Mouse (Mus musculus) CD8-positive naive resting alpha-beta T cell, adult 2 months (primary cell): ENCODE measurements around the gene Arl6ip5.

Source experiments
- DNase-seq, 2 experiments: peaks; one replicate each; pipeline ENCODE4 v3.0.0; 2022; ENCODE audit warnings: low read depth in 2 of 2, low spot score in 2 of 2

Gene Arl6ip5

DNA sequence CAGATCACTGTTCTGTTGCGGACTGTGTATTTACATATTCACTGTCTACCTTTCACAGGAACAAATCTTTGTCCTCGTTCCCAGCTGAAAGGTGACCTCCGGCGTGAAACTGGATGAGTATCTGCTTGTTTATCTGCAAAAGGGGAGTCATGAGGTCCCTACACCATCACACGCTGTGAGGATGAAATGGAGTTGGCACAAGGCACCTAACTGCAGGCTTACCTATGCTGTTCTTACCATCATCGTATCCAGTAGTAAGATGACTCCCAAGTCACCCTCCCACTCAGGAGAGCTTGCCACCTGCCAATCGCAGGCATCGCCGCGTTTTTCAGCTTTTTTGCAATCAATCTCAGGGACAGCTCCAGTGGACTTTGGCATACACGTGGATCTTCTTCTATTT lies 59.1 kb downstream of the Arl6ip5 start:
- no peak for DNase-seq

DNA sequence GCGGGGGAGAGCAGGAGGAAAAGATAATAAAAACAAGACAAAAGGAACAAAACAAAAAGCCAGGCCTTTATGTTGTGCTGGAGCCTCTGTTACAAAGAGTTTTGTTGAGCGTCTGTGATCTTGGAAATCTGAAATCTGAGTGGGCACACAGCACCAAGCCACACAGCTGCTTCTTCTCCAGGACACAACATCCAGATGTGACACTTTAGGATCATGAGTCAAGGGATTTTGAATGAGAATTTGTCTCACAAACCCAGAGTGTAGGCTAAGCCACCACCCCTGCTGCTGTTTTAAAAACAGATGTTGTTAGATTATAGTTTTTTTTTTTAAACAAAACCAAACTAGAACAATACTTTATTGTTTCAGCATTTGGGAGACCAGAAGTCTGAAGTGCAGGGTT lies 61.9 kb downstream of the Arl6ip5 start:
- no peak for DNase-seq

DNA sequence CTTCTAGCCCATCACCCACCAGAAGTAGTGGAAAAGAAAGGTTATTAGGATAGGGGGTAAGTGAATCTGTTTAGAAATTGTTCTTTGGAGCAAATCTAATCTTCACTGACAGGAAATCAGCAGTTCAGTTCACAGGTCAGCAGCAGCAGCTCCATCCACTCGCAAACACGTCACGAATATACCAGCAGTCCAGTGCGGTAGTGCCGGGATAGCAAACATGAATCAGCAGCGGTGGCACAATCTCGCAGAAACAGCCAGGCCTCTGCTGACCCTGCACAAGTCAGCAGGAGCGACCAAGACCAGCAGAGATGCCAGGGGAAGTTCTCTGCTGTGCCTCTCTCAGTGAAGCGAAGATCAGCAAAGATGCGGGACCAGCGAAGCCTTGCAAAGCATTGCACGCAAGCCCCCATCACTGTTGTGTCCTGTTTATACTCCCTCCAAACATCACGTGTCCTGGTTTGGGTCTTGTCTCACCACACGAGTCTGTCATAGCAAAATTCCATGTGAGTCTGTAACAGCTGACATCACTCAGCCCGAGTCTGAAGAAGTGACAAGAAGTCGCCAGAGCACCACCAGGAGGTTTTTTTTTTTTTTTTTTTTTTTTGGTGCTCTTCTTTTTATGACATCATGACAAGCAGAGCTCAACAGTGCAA lies 62.7 kb downstream of the Arl6ip5 start:
- DNase-seq, result no peak

GRCm38 (mm10) chr6:97273777-97274176 lies 63.3 kb downstream of the Arl6ip5 start:
- DNase-seq, result no peak

DNA sequence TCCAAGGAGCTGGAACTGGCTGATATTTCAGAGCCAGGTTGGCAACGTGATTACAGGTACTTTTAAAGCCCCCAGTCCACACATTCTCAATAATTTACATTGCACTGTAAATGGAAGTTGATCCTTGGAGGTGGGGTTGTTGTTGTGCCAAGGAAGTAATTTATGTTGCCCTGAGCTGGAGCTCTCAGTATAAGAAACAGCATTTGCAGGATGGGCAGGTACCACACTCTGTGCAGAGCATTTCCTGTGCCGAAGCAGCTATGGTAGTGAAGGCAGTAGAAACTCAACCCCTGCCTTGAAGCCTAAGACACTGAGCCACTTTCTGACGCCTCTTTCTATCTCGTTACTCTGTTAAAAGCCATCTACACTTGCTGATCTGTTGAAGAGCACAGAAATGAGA lies 65.3 kb downstream of the Arl6ip5 start:
- DNase-seq, result no peak

DNA sequence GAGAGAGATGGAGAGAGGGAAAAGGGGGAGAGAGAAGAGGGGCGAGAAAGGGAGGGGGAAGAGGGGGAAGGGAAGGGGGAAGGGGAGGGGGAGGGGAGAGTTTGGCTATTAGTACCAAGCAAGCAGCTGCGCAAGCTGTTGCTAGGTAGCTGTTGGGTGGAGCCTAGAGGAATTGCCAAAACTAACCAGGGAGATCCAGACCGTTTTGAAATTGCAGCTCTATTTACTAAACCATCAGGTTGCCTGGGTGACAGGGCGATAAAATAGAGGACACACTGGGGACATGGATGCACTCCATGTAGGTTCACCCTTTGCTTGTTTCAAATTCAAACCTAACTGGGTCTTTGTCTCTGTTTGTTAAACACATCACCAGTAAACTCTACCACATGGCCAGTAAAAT lies 65.9 kb downstream of the Arl6ip5 start:
- no peak for DNase-seq

- DNase-seq, result no peak
Observed at GRCm38 (mm10) chr6:97276890-97277497, 66.5 kb downstream of the Arl6ip5 start.

- peak; percentile 49 to 64 for DNase-seq
Observed at GRCm38 (mm10) chr6:97278014-97278787, 67.7 kb downstream of the Arl6ip5 start.

DNA sequence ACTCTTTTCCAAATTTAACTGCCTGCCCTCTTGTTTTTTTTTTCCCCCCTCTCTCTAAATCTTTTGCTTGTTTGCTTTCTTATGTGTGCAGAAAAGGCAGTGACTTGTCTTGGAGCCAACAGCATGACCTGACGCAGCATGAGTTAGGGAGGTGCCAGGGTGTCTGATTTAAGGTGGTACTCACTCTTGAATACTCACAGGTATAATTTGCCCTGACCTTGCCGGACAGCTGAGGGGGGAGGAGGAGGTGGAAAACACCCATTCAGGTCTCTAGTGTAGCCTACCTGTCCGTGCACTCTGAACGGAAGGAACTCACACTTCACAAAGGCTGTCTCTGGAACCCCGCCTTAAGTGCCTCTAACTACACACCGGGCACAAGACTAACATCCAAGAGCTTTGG lies 68.4 kb downstream of the Arl6ip5 start:
- DNase-seq, result no peak
